Mouse (Mus musculus) liver, adult 2 months (tissue): ENCODE data around the gene Ap3s2. TPM values are rescaled to one million over a fixed set of nuclear protein-coding genes. Genes with fewer than 3 reads are reported as not detected.

ENCODE experiments used
- DNase-seq: peaks from one replicate; pipeline ENCODE4 v3.0.0-alpha.2; 2011; ENCODE audit warnings: low read depth, low spot score; ENCODE audit errors: extremely low read depth
- H3K27ac ChIP-seq: fragments of 200-500 bp; replicated peaks from 2 replicates; pipeline ENCODE4 v1.5.1; 2012; ENCODE audit warnings: low read depth, mild to moderate bottlenecking, control low read depth, inconsistent platforms, low read length; ENCODE audit not compliant: insufficient read depth
- H3K27me3 ChIP-seq: fragments of 200-500 bp; 2 replicates; pipeline ENCODE4 v1.6.1; 2012; ENCODE audit warnings: mild to moderate bottlenecking, moderate library complexity, low read length, inconsistent platforms; ENCODE audit not compliant: control insufficient read depth, insufficient read depth
- H3K36me3 ChIP-seq: fragments of 200-500 bp; 2 replicates; pipeline ENCODE4 v1.6.1; 2012; ENCODE audit warnings: low read length, inconsistent platforms; ENCODE audit not compliant: control insufficient read depth, insufficient read depth
- H3K4me1 ChIP-seq: fragments of 200-500 bp; 2 replicates; pipeline ENCODE4 v1.6.1; 2011; ENCODE audit warnings: low read length; ENCODE audit not compliant: control insufficient read depth, insufficient read depth
- H3K4me3 ChIP-seq: fragments of 200-500 bp; 2 replicates; pipeline ENCODE4 v1.5.1; 2011; ENCODE audit warnings: low read depth, mild to moderate bottlenecking, control low read depth, low read length, moderate library complexity; ENCODE audit not compliant: insufficient read depth
- H3K79me2 ChIP-seq: fragments of 200-500 bp; 2 replicates; pipeline ENCODE4 v1.6.1; 2012; ENCODE audit warnings: inconsistent platforms, mild to moderate bottlenecking, low read length, moderate library complexity; ENCODE audit not compliant: control insufficient read depth, insufficient read depth
- H3K9ac ChIP-seq: fragments of 200-500 bp; 2 replicates; pipeline ENCODE4 v1.6.1; 2012; ENCODE audit warnings: low read depth, mild to moderate bottlenecking, control low read depth, inconsistent platforms, low read length
- CTCF ChIP-seq: fragments of 200-500 bp; IDR thresholded peaks from 2 replicates; pipeline ENCODE4 v1.5.1; 2011; ENCODE audit warnings: low read depth, low read length, control low read depth
- POLR2A ChIP-seq: fragments of 200-500 bp; IDR thresholded peaks from 2 replicates; pipeline ENCODE4 v1.6.1; 2011; ENCODE audit warnings: low read length, control low read depth; ENCODE audit not compliant: insufficient read depth; ENCODE audit errors: extremely low read depth
- WGBS: fragments of 180-500 bp; shearing (Covaris S2); methylation state at CpG from one replicate; pipeline ENCODE4 v1.1.7; 2018; 5-methylcytosine and 5-hydroxymethylcytosine counted together
- polyA plus RNA-seq: library from polyadenylated mRNA; depleted of rRNA; stranded (reverse); fragments of >200 nt; gene quantifications from 2 replicates; pipeline ENCODE4 v1.2.3, GENCODE M21; 2012
- total RNA-seq: library from RNA; depleted of rRNA; stranded (reverse); fragments of >200 nt; gene quantifications from 2 replicates; pipeline ENCODE4 v1.2.3, GENCODE M21; 2014

Ap3s2 gene
- total and polyA plus RNA-seq, 2 experiments = 6.3 to 10.3 TPM

DNA sequence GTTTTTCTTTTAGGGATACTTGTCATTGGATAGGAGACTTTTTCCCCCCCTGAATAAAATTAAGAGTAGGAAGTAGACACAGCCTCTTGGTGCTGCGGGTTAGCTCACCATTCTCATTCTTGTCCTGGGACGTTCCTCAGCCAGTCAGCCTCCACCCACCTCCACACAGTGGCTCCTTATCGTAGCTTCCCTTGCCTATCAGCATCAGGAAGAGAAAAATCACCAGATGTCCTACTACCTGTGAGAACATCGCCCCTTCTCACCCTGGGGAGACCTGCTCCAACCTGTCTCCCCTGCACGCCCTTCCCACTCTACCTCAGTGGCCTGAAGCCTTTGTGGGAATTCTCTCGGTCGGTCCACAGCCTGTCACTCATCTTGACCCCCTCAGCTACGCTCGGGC is 59.6 kb downstream of the Ap3s2 start, which contains the start of gene Anpep:
TSS of gene Anpep (minus strand) at position 249 of the 400 bp plus-strand sequence.
- H3K4me1 ChIP-seq = no peaks in the 10 kb centered on the region
- H3K27me3 ChIP-seq = no peaks in the 10 kb centered on the region
- WGBS = 85% methylated on average over 9 of the region's 9 CpGs
- no peak within 1 kb of the TSS for H3K27ac ChIP-seq
- no peak within 1 kb of the TSS for H3K4me3 ChIP-seq
- TF ChIP-seq CTCF = no peak
- no peak for TF ChIP-seq POLR2A
- no peak for DNase-seq
- no peaks in the 10 kb centered on the region for H3K79me2 ChIP-seq
- no peaks in the 10 kb centered on the region for H3K36me3 ChIP-seq
- H3K9ac ChIP-seq = no peak within 1 kb of the TSS

DNA sequence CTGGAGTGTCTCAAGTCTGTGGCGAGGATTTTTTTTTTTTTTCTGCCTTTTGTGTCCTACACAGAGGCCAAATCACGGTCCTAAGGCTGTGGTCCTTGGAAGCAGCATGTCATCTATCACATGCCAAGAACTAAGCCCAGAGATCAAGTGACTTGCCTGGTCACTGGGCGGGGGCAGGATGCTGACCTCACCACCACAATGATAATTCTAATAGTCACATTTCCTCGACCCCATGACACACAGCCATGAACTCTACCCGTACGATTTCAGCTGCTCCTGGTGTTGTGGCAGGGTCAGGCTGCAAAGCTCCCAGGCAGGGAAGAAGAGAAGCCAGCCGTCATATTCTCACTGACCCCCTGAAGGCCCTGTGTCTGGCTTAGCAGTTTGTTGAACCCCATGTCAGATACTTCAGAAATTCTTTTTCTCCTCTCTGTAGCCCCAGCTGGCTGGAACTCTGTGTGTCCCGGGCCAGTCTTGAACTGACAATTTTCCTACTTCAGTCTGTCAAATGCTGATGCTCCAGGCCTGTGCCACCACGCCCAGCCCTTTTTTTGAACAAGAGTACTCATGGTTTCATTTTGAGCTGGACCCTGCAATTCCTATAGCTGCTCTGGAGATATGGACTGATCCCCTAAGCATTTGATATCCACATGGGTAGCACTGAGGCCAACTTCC is 61.4 kb downstream of the Ap3s2 start:
- DNase-seq = no peak
- H3K27me3 ChIP-seq = no peaks in the 10 kb centered on the region
- H3K9ac ChIP-seq = no peak overlapping the region
- TF ChIP-seq POLR2A = no peak
- no peak for TF ChIP-seq CTCF
- WGBS = 66% methylated on average over 9 of the region's 9 CpGs
- H3K4me1 ChIP-seq = no peaks in the 10 kb centered on the region
- H3K79me2 ChIP-seq = no peaks in the 10 kb centered on the region
- H3K4me3 ChIP-seq = no peak overlapping the region
- no peak overlapping the region for H3K27ac ChIP-seq
- no peaks in the 10 kb centered on the region for H3K36me3 ChIP-seq

DNA sequence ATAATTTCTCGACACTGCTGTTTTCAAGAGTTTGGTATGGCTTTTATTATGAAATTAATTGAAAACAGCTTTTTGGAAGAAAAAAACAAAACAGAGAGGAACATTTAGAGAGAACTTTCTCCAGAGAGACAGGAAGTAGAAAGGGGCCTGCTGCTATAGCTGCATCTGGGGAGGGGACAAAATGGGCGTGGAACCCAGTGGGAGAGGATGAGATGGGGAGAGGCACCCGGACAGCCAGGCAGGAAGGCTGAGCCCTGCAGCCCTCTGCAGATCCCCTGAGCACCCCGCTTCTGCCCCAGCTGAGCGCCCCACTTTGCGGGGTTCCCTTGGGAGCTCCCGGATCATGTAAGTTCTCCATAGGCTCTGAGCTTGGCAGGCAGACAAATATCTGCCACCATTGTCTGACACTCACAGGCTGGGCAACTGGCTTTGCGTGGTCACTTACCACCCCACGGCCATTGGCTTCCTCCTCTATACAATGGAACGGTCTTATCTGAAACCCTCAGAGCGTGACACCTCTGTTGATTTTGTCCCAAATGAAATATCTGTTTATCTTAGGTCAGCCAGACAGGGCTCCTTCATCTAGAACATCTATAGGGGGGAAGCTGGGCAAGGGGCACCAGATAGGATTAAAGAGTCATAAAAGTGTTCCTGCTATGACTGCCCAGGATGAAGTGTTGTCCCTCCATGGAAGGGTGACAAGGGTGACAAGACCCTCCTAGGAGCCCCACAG is 62.1 kb downstream of the Ap3s2 start:
- H3K27ac ChIP-seq = no peak overlapping the region
- no peak for TF ChIP-seq CTCF
- no peak for TF ChIP-seq POLR2A

DNA sequence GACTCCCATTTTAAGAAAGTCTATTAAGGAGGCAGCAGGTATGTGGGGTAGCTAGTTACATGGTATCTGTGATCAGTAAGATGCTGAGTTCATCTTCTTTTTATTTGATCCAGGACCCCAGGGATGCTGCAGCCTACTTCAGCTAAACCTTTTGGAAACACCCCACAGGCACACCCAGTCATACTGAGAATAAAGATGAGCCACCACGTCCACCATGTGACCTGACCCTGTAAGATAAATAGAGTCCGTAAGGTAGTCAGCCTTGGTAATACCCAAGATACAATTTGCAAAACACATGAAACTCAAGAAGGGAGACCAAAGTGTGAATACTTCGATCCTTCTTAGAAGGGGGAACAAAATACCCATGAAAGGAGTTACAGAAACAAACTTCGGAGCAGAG is 64.1 kb downstream of the Ap3s2 start:
- Histone ChIP-seq H3K4me1 (no peaks in the 10 kb centered on the region), H3K36me3 (no peaks in the 10 kb centered on the region), H3K4me3 (no peak overlapping the region), H3K27ac (no peak overlapping the region), H3K9ac (no peak overlapping the region), H3K79me2 (no peaks in the 10 kb centered on the region), H3K27me3 (no peaks in the 10 kb centered on the region)
- WGBS = 85% methylated on average over 4 of the region's 4 CpGs
- no peak for TF ChIP-seq POLR2A
- TF ChIP-seq CTCF = no peak
- no peak for DNase-seq

More for the DNA sequence above, 62.1 kb downstream of the Ap3s2 start:
- Histone ChIP-seq H3K27me3 (no peaks in the 10 kb centered on the region), H3K4me3 (no peak overlapping the region), H3K36me3 (no peaks in the 10 kb centered on the region), H3K9ac (no peak overlapping the region), H3K4me1 (no peaks in the 10 kb centered on the region), H3K79me2 (no peaks in the 10 kb centered on the region)
- no peak for DNase-seq
- 77% methylated on average over 11 of the region's 11 CpGs for WGBS

DNA sequence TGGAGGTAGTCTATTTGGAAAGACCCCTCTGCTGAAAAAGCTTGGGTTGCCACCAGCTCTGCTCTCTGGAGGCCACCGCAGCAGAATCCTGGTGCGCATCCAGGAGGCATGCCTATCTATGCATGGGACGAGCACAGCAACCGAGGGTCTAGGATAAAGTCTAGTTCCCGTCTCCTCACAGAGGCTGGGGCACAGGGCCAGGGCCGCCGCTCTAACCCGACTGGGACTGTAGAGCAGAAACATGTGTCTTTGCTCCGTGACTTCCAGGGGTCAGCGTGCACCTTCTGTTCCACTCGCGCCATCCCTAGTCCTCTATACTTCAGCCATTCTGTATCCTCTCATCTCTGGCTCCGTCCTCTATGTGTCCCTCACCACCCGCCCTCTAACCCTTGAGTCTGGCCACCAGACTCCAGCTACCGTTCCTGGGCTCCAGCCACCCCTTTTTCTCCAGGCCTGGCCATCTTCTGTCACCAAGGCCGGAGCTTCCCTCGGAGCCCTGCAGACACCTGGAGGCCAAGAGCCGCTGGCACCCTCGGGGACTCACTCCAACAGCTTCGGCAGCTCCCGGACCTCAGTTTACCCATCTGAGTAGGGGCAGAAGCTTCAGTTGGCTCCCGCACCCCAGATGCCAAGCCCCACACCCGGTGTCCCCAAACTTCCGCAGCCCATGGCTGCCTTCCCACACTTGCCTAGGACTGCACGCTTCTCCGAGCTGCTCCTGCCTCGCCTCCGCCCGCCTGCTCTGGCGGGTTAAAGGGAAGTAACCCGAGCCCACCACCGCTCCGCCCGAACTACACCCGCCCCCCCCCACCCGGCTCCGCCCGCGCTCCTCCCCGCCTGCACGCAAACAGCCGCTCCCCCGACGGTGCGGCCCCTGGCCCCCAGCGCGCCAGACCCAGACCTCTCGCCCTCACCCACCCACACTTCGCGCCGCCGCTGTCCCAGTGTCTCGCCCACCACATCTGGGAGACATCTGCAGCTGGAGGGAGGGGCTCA is 72.7 kb downstream of the Ap3s2 start:
- no peaks in the 10 kb centered on the region for H3K36me3 ChIP-seq
- peak overlapping the region; percentile 73 for H3K9ac ChIP-seq
- 7% methylated on average over 52 of the region's 53 CpGs for WGBS
- no peaks in the 10 kb centered on the region for H3K27me3 ChIP-seq
- TF ChIP-seq POLR2A (0 out of 2 replicates have a peak, but pooled peaks have one; percentile 10), CTCF (no peak)
- no peaks in the 10 kb centered on the region; the same call in 1 of the 2 replicates for H3K79me2 ChIP-seq
- no peak for DNase-seq
- peaks cover 15% of the 10 kb centered on the region for H3K4me1 ChIP-seq
- no peak overlapping the region for H3K27ac ChIP-seq
- H3K4me3 ChIP-seq = peak overlapping the region; percentile 61
